Mouse (Mus musculus) neural tube, embryonic 15.5 days (tissue): ENCODE measurements at regions not wholly inside any gene's neighbourhood (a gene's known extent, or its start where the extent isn't known, plus 50 kb on each side); places are given as distances from the start of the nearest gene placed in this dataset.

Experiments
- ATAC-seq: fragments of 200-750 bp; cut with Nextera tagmentation; 2 replicates; pipeline ENCODE4 v1.8.0; 2017; ENCODE audit warnings: mild to moderate bottlenecking, moderate TSS enrichment, moderate library complexity; ENCODE audit not compliant: low FRiP score
- H3K27ac ChIP-seq: fragments of 300-500 bp; sonication (generic); replicated peaks from 2 replicates; pipeline ENCODE4 v1.5.1; 2015; ENCODE audit warnings: mild to moderate bottlenecking, inconsistent platforms
- H3K27me3 ChIP-seq: fragments of 300-500 bp; sonication (generic); replicated peaks from 2 replicates; pipeline ENCODE4 v1.6.1; 2015; ENCODE audit warnings: inconsistent platforms
- H3K36me3 ChIP-seq: fragments of 300-500 bp; sonication (generic); 2 replicates; pipeline ENCODE4 v1.6.1; 2015; ENCODE audit warnings: inconsistent platforms
- H3K4me1 ChIP-seq: fragments of 300-500 bp; sonication (generic); 2 replicates; pipeline ENCODE4 v1.6.1; 2015; ENCODE audit warnings: inconsistent platforms
- H3K4me2 ChIP-seq: fragments of 300-500 bp; sonication (generic); 2 replicates; pipeline ENCODE4 v1.6.1; 2015; ENCODE audit warnings: inconsistent platforms, mild to moderate bottlenecking, moderate library complexity
- H3K4me3 ChIP-seq: fragments of 300-500 bp; sonication (generic); replicated peaks from 2 replicates; pipeline ENCODE4 v1.5.1; 2015; ENCODE audit warnings: mild to moderate bottlenecking, inconsistent platforms
- H3K9ac ChIP-seq: fragments of 300-500 bp; sonication (generic); replicated peaks from 2 replicates; pipeline ENCODE4 v1.6.1; 2015; ENCODE audit warnings: mild to moderate bottlenecking, inconsistent platforms
- H3K9me3 ChIP-seq: fragments of 300-500 bp; sonication (generic); replicated peaks from 2 replicates; pipeline ENCODE4 v1.6.1; 2016; ENCODE audit warnings: inconsistent platforms
- WGBS: fragments of 180-500 bp; shearing (Covaris S2); methylation state at CpG from one replicate; pipeline ENCODE4 v1.1.7; 2015; ENCODE audit warnings: mixed read lengths; 5-methylcytosine and 5-hydroxymethylcytosine counted together

- H3K36me3 ChIP-seq: no peaks in the 10 kb centered on the region
- 93% methylated on average over 5 of the region's 5 CpGs for WGBS
- H3K27ac ChIP-seq: no peak overlapping the region
- H3K4me1 ChIP-seq: no peaks in the 10 kb centered on the region
- H3K27me3 ChIP-seq: no peaks in the 10 kb centered on the region
- no peaks in the 10 kb centered on the region for H3K9me3 ChIP-seq
- no peak overlapping the region for H3K4me3 ChIP-seq
- no peak overlapping the region for H3K4me2 ChIP-seq
- ATAC-seq: no peak
- H3K9ac ChIP-seq: no peak overlapping the region
Observed at GRCm38 (mm10) chr16:63369868-63370267, 494.1 kb downstream of the Epha3 start.

DNA sequence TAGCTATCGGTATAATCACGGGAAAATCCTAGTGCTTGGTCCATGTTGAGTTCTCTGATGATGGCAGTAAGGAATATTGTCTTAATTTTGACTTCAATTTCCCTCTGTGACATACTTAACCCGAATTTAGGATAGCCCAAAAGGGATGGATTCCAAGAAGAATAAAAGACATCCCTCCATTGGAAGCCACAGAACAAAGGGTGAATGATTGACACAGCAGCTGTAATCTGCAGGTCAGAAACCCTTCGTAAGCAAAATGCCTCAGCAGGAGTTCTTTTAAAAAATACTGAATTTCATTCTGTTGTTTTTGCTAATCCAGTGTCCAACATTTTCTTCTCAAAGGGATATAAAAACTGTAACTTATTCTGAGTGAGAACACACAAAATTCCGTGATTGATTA, 492.7 kb downstream of the Epha3 start:
- Histone ChIP-seq H3K36me3 (no peaks in the 10 kb centered on the region), H3K27ac (no peak overlapping the region), H3K4me2 (no peak overlapping the region), H3K9ac (no peak overlapping the region), H3K4me3 (no peak overlapping the region), H3K4me1 (no peaks in the 10 kb centered on the region), H3K9me3 (no peaks in the 10 kb centered on the region), H3K27me3 (no peaks in the 10 kb centered on the region)
- ATAC-seq: no peak
- WGBS: 60% methylated on average over 5 of the region's 5 CpGs

- Histone ChIP-seq H3K9me3 (no peaks in the 10 kb centered on the region), H3K4me3 (no peak overlapping the region), H3K4me1 (no peaks in the 10 kb centered on the region), H3K36me3 (no peaks in the 10 kb centered on the region), H3K9ac (no peak overlapping the region), H3K27me3 (no peaks in the 10 kb centered on the region), H3K27ac (no peak overlapping the region), H3K4me2 (no peak overlapping the region)
- WGBS: 77% methylated on average over 1 of the region's 1 CpGs
- no peak for ATAC-seq
Observed at GRCm38 (mm10) chr16:63404976-63405375, 459.0 kb downstream of the Epha3 start.

GRCm38 (mm10) chr16:63412656-63413055, 451.3 kb downstream of the Epha3 start:
- ATAC-seq: no peak
- Histone ChIP-seq H3K4me2 (no peak overlapping the region), H3K9me3 (no peaks in the 10 kb centered on the region), H3K27me3 (no peaks in the 10 kb centered on the region), H3K9ac (no peak overlapping the region), H3K27ac (no peak overlapping the region), H3K4me3 (no peak overlapping the region), H3K36me3 (no peaks in the 10 kb centered on the region), H3K4me1 (0 out of 2 replicates have a peak, but pooled peaks cover 3% of the 10 kb centered on the region)
- 66% methylated on average over 1 of the region's 1 CpGs for WGBS

GRCm38 (mm10) chr16:63452301-63452700, 411.7 kb downstream of the Epha3 start:
- H3K27me3 ChIP-seq: no peaks in the 10 kb centered on the region
- WGBS: 36% methylated on average over 4 of the region's 4 CpGs
- H3K36me3 ChIP-seq: no peaks in the 10 kb centered on the region
- H3K9me3 ChIP-seq: no peaks in the 10 kb centered on the region
- H3K4me3 ChIP-seq: no peak overlapping the region
- H3K27ac ChIP-seq: no peak overlapping the region
- H3K4me2 ChIP-seq: no peak overlapping the region
- H3K9ac ChIP-seq: no peak overlapping the region
- no peak for ATAC-seq
- H3K4me1 ChIP-seq: no peaks in the 10 kb centered on the region

DNA sequence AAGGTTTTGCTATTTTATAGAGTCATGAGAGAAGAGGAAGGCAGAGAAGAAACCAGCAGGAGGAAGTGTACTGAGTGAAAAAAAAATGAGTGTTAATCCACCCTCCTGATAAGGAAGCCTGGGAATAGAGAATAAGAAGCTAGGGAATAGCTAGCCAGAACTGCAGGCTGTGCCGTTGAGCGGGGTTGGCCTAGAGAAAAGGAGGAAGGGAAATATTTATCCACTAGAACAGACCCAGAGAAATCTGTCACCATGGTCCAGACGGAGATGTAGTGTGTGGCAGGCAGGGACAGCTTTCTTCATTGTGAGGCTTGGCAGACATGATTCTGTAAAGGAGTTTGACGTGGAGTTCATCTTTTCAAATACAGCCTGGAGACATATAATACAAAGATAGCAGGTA, 397.4 kb downstream of the Epha3 start:
- Histone ChIP-seq H3K4me2 (no peak overlapping the region), H3K4me1 (no peaks in the 10 kb centered on the region), H3K9me3 (no peaks in the 10 kb centered on the region), H3K27ac (no peak overlapping the region), H3K36me3 (no peaks in the 10 kb centered on the region), H3K4me3 (no peak overlapping the region), H3K27me3 (no peaks in the 10 kb centered on the region), H3K9ac (no peak overlapping the region)
- ATAC-seq: no peak
- WGBS: 83% methylated on average over 4 of the region's 4 CpGs

DNA sequence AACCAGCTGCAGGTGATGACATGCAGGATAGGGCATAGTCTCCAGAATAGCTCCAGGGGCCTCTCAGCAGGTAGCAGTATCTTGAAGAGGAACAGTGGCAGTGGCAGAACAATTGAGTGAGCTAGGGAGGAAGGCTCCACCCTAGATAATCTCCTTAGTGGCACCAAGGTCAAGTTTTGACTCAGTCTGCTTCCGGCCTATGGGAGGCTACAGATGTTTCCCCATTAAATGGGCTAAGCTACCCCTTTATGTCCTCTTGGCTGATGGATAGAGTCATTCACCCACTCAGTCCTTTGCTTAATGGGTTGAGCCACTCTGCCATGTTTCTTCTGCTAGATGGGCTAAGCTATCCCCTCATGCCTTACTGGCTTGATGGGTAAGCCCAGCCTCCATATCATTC, 395.1 kb downstream of the Epha3 start:
- Histone ChIP-seq H3K4me1 (no peaks in the 10 kb centered on the region), H3K36me3 (no peaks in the 10 kb centered on the region), H3K4me2 (no peak overlapping the region), H3K27ac (no peak overlapping the region), H3K27me3 (no peaks in the 10 kb centered on the region), H3K9ac (no peak overlapping the region), H3K4me3 (no peak overlapping the region), H3K9me3 (no peaks in the 10 kb centered on the region)
- 93% methylated on average over 1 of the region's 1 CpGs for WGBS
- ATAC-seq: no peak
